Comparison of ENCODE assay signal across 23 mouse cellular contexts in the genomic region with DNA sequence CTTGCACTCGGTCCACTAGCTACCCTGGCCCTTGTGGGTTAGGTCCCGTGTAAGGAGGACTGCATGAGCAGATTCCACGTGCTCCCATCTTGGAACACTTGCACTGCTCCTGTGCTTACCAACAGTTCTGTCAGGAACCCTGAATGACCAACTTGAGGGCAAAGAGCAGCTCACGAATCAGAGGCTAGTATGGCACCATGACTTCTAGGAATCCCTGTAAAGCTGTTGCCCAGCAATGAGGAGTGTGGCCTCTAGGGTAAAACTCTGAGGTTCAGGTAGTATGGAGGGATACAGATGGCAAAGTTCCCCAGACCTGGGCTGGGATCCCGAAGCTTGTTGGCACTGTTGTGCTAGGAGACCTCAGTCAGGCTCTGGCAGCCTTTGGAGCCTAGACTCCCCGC. TPM values are rescaled to one million over a fixed set of nuclear protein-coding genes. Genes with fewer than 3 reads are reported as not detected.
DNase-seq lines count a peak whose midpoint lies in the region; ATAC-seq and TF ChIP-seq lines count a peak whose summit lies in the region.
"Had no signal": no experiment of that assay in that cellular context is flagged by ENCODE, and none has a peak within 500 bp of the region (broad histone marks: within the 10 kb centered on the region; RNA-seq: fewer than 3 reads in every experiment).

No protein-coding gene starts in this region.

- peak; percentile 55 to 66 for DNase-seq in cerebellum, adult 2 months
- DNase-seq in cerebellum, postnatal 4 days (ENCODE audit: low spot score in 2 of 2): no peak
- peak; percentile 88 for DNase-seq in heart, adult 11 months
- no peak for DNase-seq in heart, postnatal 10 days
- peak; percentile 69 for DNase-seq in kidney, adult 9 months
- DNase-seq in right cerebral cortex, postnatal 36 days (ENCODE audit: low spot score in 2 of 2): no peak
- DNase-seq: cerebellum, adult 11-12 months; heart, adult 18-20 months; heart, postnatal 4 days; liver; lung, adult 2 months; lung, postnatal 10 days; thymus, postnatal 14 days had no signal

- no peak overlapping the region for H3K4me3 ChIP-seq in cerebellum, adult 2 months (replicated peaks; ENCODE audit: insufficient read depth, low read depth, low read length)
- H3K4me3 ChIP-seq in kidney, embryonic 15.5 days (replicated peaks): no peak overlapping the region
- H3K4me3 ChIP-seq: forebrain, embryonic 13.5 days; hindbrain, embryonic 13.5 days; midbrain, embryonic 13.5 days; neural tube, embryonic 13.5 days had no signal

- no peak for TF ChIP-seq POLR2A in cerebellum, adult 2 months (IDR thresholded peaks at IDR 0.05; ENCODE audit: borderline replicate concordance, insufficient read depth, low read length)

- TF ChIP-seq CTCF in cerebellum, adult 2 months (IDR thresholded peaks at IDR 0.05; ENCODE audit: borderline replicate concordance, insufficient read depth, low read depth, low read length): no peak

- H3K27ac ChIP-seq in cerebellum, adult 2 months (ENCODE audit: insufficient read depth, low read length): no peak overlapping the region
- no peak overlapping the region for H3K27ac ChIP-seq in kidney, embryonic 15.5 days
- H3K27ac ChIP-seq: forebrain, embryonic 13.5 days; hindbrain, embryonic 13.5 days; liver, embryonic 14.5 days; macrophage; midbrain, embryonic 13.5 days; neural tube, embryonic 13.5 days had no signal

- H3K27me3 ChIP-seq in cerebellum, adult 2 months (ENCODE audit: control insufficient read depth, insufficient read depth, low read length): no peaks in the 10 kb centered on the region
- no peaks in the 10 kb centered on the region for H3K27me3 ChIP-seq in kidney, embryonic 15.5 days
- H3K27me3 ChIP-seq: forebrain, embryonic 13.5 days; hindbrain, embryonic 13.5 days; midbrain, embryonic 13.5 days; neural tube, embryonic 13.5 days had no signal

- intact Hi-C loops in heart, postnatal 10 days (cut with DNase I): no loop called here

- 56% methylated on average over 6 of the region's 6 CpGs for WGBS in cerebellum, adult 2 months
- 90% methylated on average over 6 of the region's 6 CpGs for WGBS in kidney, embryonic 15.5 days

- no peak overlapping the region for H3K9ac ChIP-seq in kidney, embryonic 15.5 days
- H3K9ac ChIP-seq: forebrain, embryonic 13.5 days; hindbrain, embryonic 13.5 days; liver, embryonic 14.5 days; midbrain, embryonic 13.5 days; neural tube, embryonic 13.5 days had no signal

- H3K4me2 ChIP-seq in kidney, embryonic 15.5 days: no peak overlapping the region
- H3K4me2 ChIP-seq: forebrain, embryonic 13.5 days; heart, embryonic 11.5 days; hindbrain, embryonic 13.5 days; midbrain, embryonic 13.5 days; neural tube, embryonic 13.5 days had no signal

- no peak for ATAC-seq in kidney, embryonic 15.5 days (replicated peaks; ENCODE audit: low FRiP score)
- ATAC-seq: CD4-positive, CD25-positive, alpha-beta regulatory T cell, adult 4 months; forebrain, embryonic 13.5 days; intestine, embryonic 16.5 days; midbrain, embryonic 13.5 days had no signal

- H3K9me3 ChIP-seq in kidney, embryonic 15.5 days (replicated peaks): no peaks in the 10 kb centered on the region
- H3K9me3 ChIP-seq: forebrain, embryonic 13.5 days; hindbrain, embryonic 13.5 days; midbrain, embryonic 13.5 days; neural tube, embryonic 13.5 days had no signal

- peaks cover 35% of the 10 kb centered on the region for H3K4me1 ChIP-seq in cerebellum, adult 2 months (ENCODE audit: control insufficient read depth, insufficient read depth, low read length)
- H3K4me1 ChIP-seq in kidney, embryonic 15.5 days: peaks cover 8% of the 10 kb centered on the region
- H3K4me1 ChIP-seq: forebrain, embryonic 13.5 days; hindbrain, embryonic 13.5 days; midbrain, embryonic 13.5 days; neural tube, embryonic 13.5 days had no signal

- H3K36me3 ChIP-seq in kidney, embryonic 15.5 days: peaks cover 36% of the 10 kb centered on the region

RNA-seq across cellular contexts. Expression of a gene that starts 10.9 kb away (rescaled TPM):
- 16.6 and 16.7 TPM in 2 replicates for polyA plus RNA-seq in cerebellum, adult 2 months (2012; rRNA removed)
- 10 to 100 TPM; 18.1 to 24.2 TPM for total RNA-seq in heart, postnatal 10 days (2021)
- polyA plus RNA-seq in kidney, embryonic 15.5 days (2015; fragmentation: Nextera tagmentation; extraction: Ambion mirVana): 21.8 and 24.2 TPM in 2 replicates

RNA-seq across cellular contexts. Expression of a gene that starts 24.6 kb away (rescaled TPM):
- 58.3 and 62.7 TPM in 2 replicates for polyA plus RNA-seq in cerebellum, adult 2 months (2012; rRNA removed)
- total RNA-seq in heart, postnatal 10 days (2021): 10 to 100 TPM; 37.2 to 38.3 TPM
- polyA plus RNA-seq in kidney, embryonic 15.5 days (2015; fragmentation: Nextera tagmentation; extraction: Ambion mirVana): 65.4 and 67.7 TPM in 2 replicates

RNA-seq across cellular contexts. Expression of a gene that starts 28.2 kb away (rescaled TPM):
- polyA plus RNA-seq in cerebellum, adult 2 months (2012; rRNA removed): 15.6 and 18.2 TPM in 2 replicates
- 10 to 100 TPM; 56.2 to 57.1 TPM for total RNA-seq in heart, postnatal 10 days (2021)
- 117 and 127 TPM in 2 replicates for polyA plus RNA-seq in kidney, embryonic 15.5 days (2015; fragmentation: Nextera tagmentation; extraction: Ambion mirVana)

Comparison
In these comparisons a context has a peak if more than half of its experiments do, and no peak if none do; other contexts are left out.
1. DNase-seq: peak in cerebellum, adult 2 months (2 of 2), heart, adult 11 months (single experiment) and kidney, adult 9 months (single experiment); none in cerebellum, postnatal 4 days (0 of 2), heart, postnatal 10 days (0 of 2) and right cerebral cortex, postnatal 36 days (0 of 2).